ENCODE assay signal across 24 mouse cellular contexts in the genomic region with DNA sequence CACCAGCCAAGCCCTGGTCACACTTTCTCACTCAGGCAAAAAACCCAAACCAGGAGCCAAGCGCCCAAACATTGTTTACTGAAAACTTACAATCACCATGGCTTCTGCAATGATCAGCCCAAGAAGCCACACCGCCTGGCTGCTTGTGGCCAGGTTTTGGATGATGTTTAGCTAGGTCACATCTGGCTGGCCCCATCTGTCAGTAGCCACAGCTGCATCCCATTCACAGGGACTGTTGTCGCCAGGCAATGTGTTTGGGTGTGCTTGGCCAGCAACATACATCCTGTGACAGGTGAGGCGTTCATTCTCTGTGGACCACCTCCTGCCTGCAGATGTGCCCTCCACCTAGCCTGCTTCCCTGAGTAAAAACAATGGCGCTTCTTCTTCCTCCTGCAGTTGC. TPM values are rescaled to one million over a fixed set of nuclear protein-coding genes. Genes with fewer than 3 reads are reported as not detected.
DNase-seq lines count a peak whose midpoint lies in the region; ATAC-seq and TF ChIP-seq lines count a peak whose summit lies in the region.
"Had no signal": no experiment of that assay in that cellular context is flagged by ENCODE, and none has a peak within 500 bp of the region (broad histone marks: within the 10 kb centered on the region; RNA-seq: fewer than 3 reads in every experiment).

No protein-coding gene starts in this region.

- peak; percentile 61 for ATAC-seq in neutrophil, adult 5-6 weeks (ENCODE audit: extremely low read depth, insufficient number of reproducible peaks, low FRiP score, poor library complexity, severe bottlenecking)
- ATAC-seq: forebrain, embryonic 14.5 days; intestine, embryonic 15.5 days had no signal

- WGBS in spleen, adult 2 months, result 48% methylated on average over 5 of the region's 5 CpGs

- H3K4me3 ChIP-seq in spleen, adult 2 months (ENCODE audit: extremely low read depth, insufficient read depth, insufficient read length), result no peak overlapping the region
- H3K4me3 ChIP-seq in CH12.LX (replicated peaks in 1 of 3; ENCODE audit: low read depth in 2 of 3, low read length in 2 of 3, poor library complexity in 1 of 3), result no peak overlapping the region
- H3K4me3 ChIP-seq: embryonic facial prominence, embryonic 15.5 days; hindbrain, embryonic 15.5 days; intestine, embryonic 15.5 days; limb, embryonic 10.5 days had no signal

- peak overlapping the region; percentile 0; the same call in 1 of the 2 replicates for H3K27ac ChIP-seq in spleen, adult 2 months (ENCODE audit: insufficient read depth, low read length)
- H3K27ac ChIP-seq in CH12.LX (ENCODE audit: insufficient read depth, low read depth), result no peak overlapping the region
- H3K27ac ChIP-seq: embryonic facial prominence, embryonic 15.5 days; hindbrain, embryonic 15.5 days; intestine, embryonic 15.5 days; limb, embryonic 10.5 days had no signal

- peak; percentile 31 for DNase-seq in gastrocnemius, adult 18-20 months (ENCODE audit: low spot score)
- no peak for DNase-seq in gastrocnemius, postnatal 10 days
- DNase-seq in spleen, adult 2 months (ENCODE audit: low read depth in 1 of 2, low spot score in 2 of 2), result peak; percentile 21 to 72
- DNase-seq in spleen, postnatal 14 days (ENCODE audit: low spot score in 2 of 2), result no peak
- peak; percentile 67 for DNase-seq in CH12.LX (ENCODE audit: extremely low read depth)
- DNase-seq in frontal cortex, postnatal 25 days (ENCODE audit: low spot score in 2 of 2), result no peak
- DNase-seq in layer of hippocampus, postnatal 36 days, result no peak
- DNase-seq: adrenal gland, postnatal 10 days; cerebellum, adult 8-10 months; cerebellum, postnatal 36 days; gastrocnemius, postnatal 36 days; kidney, adult 8-10 months; kidney, postnatal 10 days; liver; lung, postnatal 10 days; midbrain, embryonic 14.5 days had no signal

- no peaks in the 10 kb centered on the region for H3K27me3 ChIP-seq in spleen, adult 2 months (ENCODE audit: control insufficient read depth, insufficient read depth, low read length)
- no peaks in the 10 kb centered on the region for H3K27me3 ChIP-seq in CH12.LX (replicated peaks)
- H3K27me3 ChIP-seq: embryonic facial prominence, embryonic 15.5 days; hindbrain, embryonic 15.5 days; intestine, embryonic 15.5 days had no signal

- H3K4me2 ChIP-seq in CH12.LX (ENCODE audit: insufficient read depth, low read depth, poor library complexity, severe bottlenecking), result no peak overlapping the region
- H3K4me2 ChIP-seq: embryonic facial prominence, embryonic 15.5 days; hindbrain, embryonic 15.5 days; intestine, embryonic 15.5 days had no signal

- no peak for TF ChIP-seq CTCF in spleen, adult 2 months (IDR thresholded peaks at IDR 0.05; ENCODE audit: extremely low read depth, insufficient read depth, insufficient read length, insufficient replicate concordance)
- no peak for TF ChIP-seq CTCF in CH12.LX (conservative IDR thresholded peaks at IDR 0.05 in 1 of 2, IDR thresholded peaks at IDR 0.05 in 1 of 2; ENCODE audit: low read depth in 2 of 2, low read length in 2 of 2)

- peaks cover 30% of the 10 kb centered on the region for H3K4me1 ChIP-seq in spleen, adult 2 months (ENCODE audit: control insufficient read depth, insufficient read depth, insufficient read length)
- peaks cover 15 to 96% of the 10 kb centered on the region in 2 experiments for H3K4me1 ChIP-seq in CH12.LX (ENCODE audit: control insufficient read depth in 1 of 2, insufficient read depth in 2 of 2)
- H3K4me1 ChIP-seq: intestine, embryonic 15.5 days had no signal

- no peak for TF ChIP-seq RAD21 in CH12.LX (IDR thresholded peaks at IDR 0.05; ENCODE audit: low read depth, low read length)

- in situ Hi-C loops in CH12.LX (cut with MboI; ENCODE audit: low pct_ligation_motif_present, low pct_unique_long_range_greater_than_20kb, low sequenced_read_pairs), result loop anchor here (5.0 kb wide), 2 partner anchors 70 to 315 kb away; no protein-coding TSS in a partner anchor

- 0 out of 2 replicates have a peak, but pooled peaks have one; percentile 28 for TF ChIP-seq EP300 in CH12.LX (IDR thresholded peaks at IDR 0.05; ENCODE audit: low read length)

- H3K9ac ChIP-seq in CH12.LX (ENCODE audit: insufficient read depth, low read depth), result no peak overlapping the region
- H3K9ac ChIP-seq: embryonic facial prominence, embryonic 15.5 days; hindbrain, embryonic 15.5 days; intestine, embryonic 15.5 days had no signal

- H3K79me2 ChIP-seq in CH12.LX (replicated peaks; ENCODE audit: control insufficient read depth, extremely low read depth, insufficient read depth, poor library complexity, severe bottlenecking), result no peaks in the 10 kb centered on the region

- H3K9me3 ChIP-seq in CH12.LX (replicated peaks; ENCODE audit: low read length), result no peaks in the 10 kb centered on the region
- H3K9me3 ChIP-seq: embryonic facial prominence, embryonic 15.5 days; hindbrain, embryonic 15.5 days; intestine, embryonic 15.5 days; limb, embryonic 10.5 days had no signal

- dilution Hi-C loops in CH12.LX (cut with MboI; ENCODE audit: extremely low pct_ligation_motif_present, extremely low pct_unique_long_range_greater_than_20kb, low sequenced_read_pairs), result no loop called here

- H3K36me3 ChIP-seq in spleen, adult 2 months (ENCODE audit: control insufficient read depth, insufficient read depth, low read length), result no peaks in the 10 kb centered on the region
- H3K36me3 ChIP-seq in CH12.LX (replicated peaks in 1 of 2; ENCODE audit: control insufficient read depth in 1 of 2, insufficient read depth in 1 of 2, low read length in 1 of 2), result no peaks in the 10 kb centered on the region
- H3K36me3 ChIP-seq: embryonic facial prominence, embryonic 15.5 days; hindbrain, embryonic 15.5 days; intestine, embryonic 15.5 days; limb, embryonic 10.5 days had no signal

- no peak for TF ChIP-seq POLR2A in spleen, adult 2 months (IDR thresholded peaks at IDR 0.05; ENCODE audit: low read depth, low read length)
- no peak for TF ChIP-seq POLR2A in CH12.LX (IDR thresholded peaks at IDR 0.05; ENCODE audit: low read depth, low read length)

TF ChIP-seq in CH12.LX, 34 proteins besides CTCF, POLR2A, EP300 and RAD21:
- TF ChIP-seq ETS1 (conservative IDR thresholded peaks at IDR 0.05; ENCODE audit: low read depth, low read length) (peak; percentile 63), BHLHE40 (IDR thresholded peaks at IDR 0.05; ENCODE audit: low read depth, low read length) (0 out of 2 replicates have a peak, but pooled peaks have one; percentile 31), TCF12 (IDR thresholded peaks at IDR 0.05; ENCODE audit: low read depth, low read length) (peak; percentile 85), IRF4 (IDR thresholded peaks at IDR 0.05; ENCODE audit: low read depth, low read length) (peak; percentile 38; the same call in 1 of the 2 replicates), GABPA (IDR thresholded peaks at IDR 0.05; ENCODE audit: insufficient replicate concordance, low read depth, low read length) (no peak), MEF2A (IDR thresholded peaks at IDR 0.05; ENCODE audit: borderline replicate concordance, low read depth, low read length) (no peak)

RNA-seq across cellular contexts. Expression of a gene that starts 4.9 kb away (rescaled TPM):
- total RNA-seq in gastrocnemius, adult 18-20 months (2021), result not detected
- under 1 TPM in 1 of 2 experiments, not detected in 1; 0.23 TPM for total RNA-seq in gastrocnemius, postnatal 10 days (2021)
- 38.2 and 50.2 TPM in 2 replicates for polyA plus RNA-seq in spleen, adult 2 months (2012; rRNA removed)
- total RNA-seq in CH12.LX (2012; rRNA removed), result 18.0 TPM in 2 replicates
- total RNA-seq in CH12.LX (2014; rRNA removed), result 9.5 and 12.6 TPM in 2 replicates
- 33.1 and 35.0 TPM in 2 replicates for polyA plus RNA-seq in CH12.LX (2012; ENCODE audit: insufficient read length, low read depth)
- 573 and 576 TPM in 2 replicates for total RNA-seq in neutrophil, adult 5-6 weeks (2017)
- not detected for total RNA-seq in layer of hippocampus, postnatal 36 days (2021)
- total RNA-seq: layer of hippocampus, postnatal 10 days had no signal
- polyA plus RNA-seq: hindbrain, embryonic 15.5 days; limb, embryonic 10.5 days; midbrain, embryonic 14.5 days; stomach, embryonic 14.5 days had no signal

Comparison
In these comparisons a context has a peak if more than half of its experiments do, and no peak if none do; other contexts are left out.
1. DNase-seq: peak in gastrocnemius, adult 18-20 months (single experiment), spleen, adult 2 months (2 of 2) and CH12.LX (single experiment); none in gastrocnemius, postnatal 10 days (single experiment), spleen, postnatal 14 days (0 of 2), frontal cortex, postnatal 25 days (0 of 2) and layer of hippocampus, postnatal 36 days (0 of 2).
2. RNA of a gene that starts 4.9 kb away (total RNA-seq): 573 to 576 TPM in neutrophil, adult 5-6 weeks; 9.5 to 18.0 TPM in CH12.LX, 0.23 TPM in gastrocnemius, postnatal 10 days, not detected in gastrocnemius, adult 18-20 months and not detected in layer of hippocampus, postnatal 36 days; every median in the first group is over 10 times any median in the second.